Mouse (Mus musculus): Measurements from ENCODE around the gene Psmd11.

DNA sequence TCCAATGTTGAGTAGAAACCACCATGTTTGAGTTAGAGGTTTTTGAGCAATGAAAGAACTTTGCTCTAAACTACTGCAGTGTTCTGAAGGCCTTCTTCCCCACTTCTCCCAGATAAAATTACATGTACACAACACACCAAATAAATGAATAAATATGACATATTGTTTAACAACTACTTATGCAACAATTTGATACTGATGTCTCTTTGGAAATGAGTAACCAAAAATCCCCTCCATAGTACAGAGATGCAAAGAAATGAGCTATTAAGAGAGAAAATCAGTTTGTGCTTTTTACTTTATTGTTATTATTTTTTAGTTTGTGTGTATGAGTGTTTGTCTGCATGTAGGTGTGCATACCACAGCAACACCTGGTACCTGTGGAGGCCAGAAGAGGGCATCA, 78.1 kb downstream of the Psmd11 start:
- TF ChIP-seq GATA1 (IDR thresholded peaks at IDR 0.05; ENCODE audit: borderline replicate concordance, low read length), result no peak
- TF ChIP-seq FLI1 (IDR thresholded peaks at IDR 0.05; ENCODE audit: low read length), result no peak

All from megakaryocyte, embryonic 14.5 days (primary cell).